Mouse (Mus musculus) heart, embryonic 16.5 days (tissue): Measurements from ENCODE around the gene Ccna2. TPM values are rescaled to one million over a fixed set of nuclear protein-coding genes. Genes with fewer than 3 reads are reported as not detected.

ENCODE experiments used
- ATAC-seq: fragments of 200-750 bp; cut with Nextera tagmentation; replicated peaks from 2 replicates; pipeline ENCODE4 v1.8.0; 2017; ENCODE audit warnings: moderate number of reproducible peaks; ENCODE audit not compliant: insufficient read depth, low FRiP score; ENCODE audit errors: extremely low read depth
- H3K27ac ChIP-seq: fragments of 300-500 bp; sonication (generic); 2 replicates; pipeline ENCODE4 v1.5.1; 2014; ENCODE audit warnings: mild to moderate bottlenecking, low read length, control low read depth, moderate library complexity
- H3K27me3 ChIP-seq: fragments of 300-500 bp; sonication (generic); 2 replicates; pipeline ENCODE4 v1.6.1; 2014; ENCODE audit warnings: low read length, mixed read lengths; ENCODE audit not compliant: control insufficient read depth, insufficient read depth
- H3K36me3 ChIP-seq: fragments of 300-500 bp; sonication (generic); 2 replicates; pipeline ENCODE4 v1.6.1; 2014; ENCODE audit not compliant: control insufficient read depth, insufficient read depth
- H3K4me1 ChIP-seq: fragments of 300-500 bp; sonication (generic); 2 replicates; pipeline ENCODE4 v1.6.1; 2014; ENCODE audit warnings: low read length, mixed read lengths; ENCODE audit not compliant: control insufficient read depth, insufficient read depth
- H3K4me2 ChIP-seq: fragments of 300-500 bp; sonication (generic); 2 replicates; pipeline ENCODE4 v1.6.1; 2014; ENCODE audit warnings: low read depth, mild to moderate bottlenecking, control low read depth, low read length
- H3K4me3 ChIP-seq: fragments of 300-500 bp; sonication (generic); 2 replicates; pipeline ENCODE4 v1.5.1; 2014; ENCODE audit warnings: mild to moderate bottlenecking, control low read depth, low read length
- H3K9ac ChIP-seq: fragments of 300-500 bp; sonication (generic); 2 replicates; pipeline ENCODE4 v1.6.1; 2014; ENCODE audit warnings: low read length, control low read depth
- H3K9me3 ChIP-seq: fragments of 300-500 bp; sonication (generic); replicated peaks from 2 replicates; pipeline ENCODE4 v1.6.1; 2016; ENCODE audit warnings: low read length; ENCODE audit not compliant: control insufficient read depth
- WGBS: fragments of 180-500 bp; shearing (Covaris S2); extraction: QIAGEN DNeasy Blood & Tissue Kit; methylation state at CpG from one replicate; pipeline ENCODE4 v1.1.7; 2014; 5-methylcytosine and 5-hydroxymethylcytosine counted together
- polyA plus RNA-seq: library from polyadenylated mRNA; unstranded; fragments of >200 nt; fragmentation: Nextera tagmentation; extraction: Ambion mirVana; gene quantifications from 2 replicates; pipeline ENCODE4 v1.2.1, GENCODE M21; 2015

The Ccna2 gene
- polyA plus RNA-seq, 1 experiment from 2014 or later, result 195 TPM

GRCm38 (mm10) chr3:36571361-36571826, 556 bp downstream of the Ccna2 start:
- H3K4me3 ChIP-seq, result peak overlapping the region; percentile 89
- no peak; the same call in 1 of the 2 replicates for ATAC-seq
- peak overlapping the region; percentile 77 for H3K4me2 ChIP-seq
- no peaks in the 10 kb centered on the region for H3K9me3 ChIP-seq
- no peaks in the 10 kb centered on the region for H3K27me3 ChIP-seq
- under 1% methylated on average over 46 of the region's 46 CpGs for WGBS
- peaks cover 23% of the 10 kb centered on the region for H3K4me1 ChIP-seq
- peak overlapping the region; percentile 78 for H3K27ac ChIP-seq
- peak overlapping the region; percentile 84 for H3K9ac ChIP-seq
- H3K36me3 ChIP-seq, result peaks cover 23% of the 10 kb centered on the region

DNA sequence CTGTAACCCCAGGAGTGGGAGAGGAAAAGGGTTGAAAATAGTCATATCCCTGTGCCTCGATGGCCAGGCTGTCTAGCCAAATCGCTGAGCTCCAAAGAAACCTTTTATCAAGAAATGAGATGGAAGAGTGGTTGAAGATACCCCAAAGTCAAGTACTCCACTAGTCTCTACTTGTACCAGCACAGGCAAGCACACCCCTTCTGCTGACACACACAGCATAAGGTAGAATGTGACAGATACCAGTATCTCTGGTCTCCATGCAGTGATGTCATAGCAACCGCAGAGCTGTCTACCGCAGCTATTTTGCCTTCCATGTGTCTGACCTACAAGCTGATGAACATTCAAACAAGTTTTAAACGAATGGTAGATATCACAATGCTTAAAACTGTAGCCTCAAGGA, 2.1 kb downstream of the Ccna2 start:
- Histone ChIP-seq H3K9me3 (no peaks in the 10 kb centered on the region), H3K9ac (peak overlapping the region; percentile 84), H3K4me3 (peak overlapping the region; percentile 89), H3K27ac (no peak overlapping the region), H3K4me2 (peak overlapping the region; percentile 77), H3K4me1 (peaks cover 23% of the 10 kb centered on the region), H3K27me3 (no peaks in the 10 kb centered on the region), H3K36me3 (peaks cover 34% of the 10 kb centered on the region)
- 70% methylated on average over 5 of the region's 5 CpGs for WGBS
- no peak for ATAC-seq

DNA sequence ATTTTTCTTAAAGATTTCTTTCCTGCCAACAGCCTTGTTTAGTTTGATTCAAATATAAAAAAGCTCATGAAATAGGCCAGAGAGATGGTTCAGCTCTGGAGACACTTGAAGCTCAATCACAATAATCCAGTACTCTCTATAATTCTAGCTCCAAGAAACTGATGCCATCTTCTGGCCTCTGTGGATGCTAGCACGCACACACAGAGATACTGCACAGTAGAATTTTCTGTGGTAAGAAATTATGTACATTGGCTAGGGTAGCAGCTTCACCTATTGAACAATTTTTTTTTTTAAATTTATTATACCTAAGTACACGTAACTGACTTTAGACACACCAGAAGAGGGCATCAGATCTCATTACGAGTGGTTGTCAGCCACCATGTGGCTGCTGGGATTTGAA, 8.3 kb downstream of the Ccna2 start:
- Histone ChIP-seq H3K9ac (no peak overlapping the region), H3K4me1 (no peaks in the 10 kb centered on the region), H3K4me2 (no peak overlapping the region), H3K27ac (no peak overlapping the region), H3K27me3 (no peaks in the 10 kb centered on the region), H3K36me3 (peaks cover 59% of the 10 kb centered on the region), H3K9me3 (no peaks in the 10 kb centered on the region), H3K4me3 (no peak overlapping the region)
- no peak for ATAC-seq
- WGBS, result 90% methylated on average over 3 of the region's 3 CpGs

GRCm38 (mm10) chr3:36559606-36560005, 12.3 kb downstream of the Ccna2 start:
- H3K9ac ChIP-seq, result no peak overlapping the region
- WGBS, result 79% methylated on average over 4 of the region's 4 CpGs

DNA sequence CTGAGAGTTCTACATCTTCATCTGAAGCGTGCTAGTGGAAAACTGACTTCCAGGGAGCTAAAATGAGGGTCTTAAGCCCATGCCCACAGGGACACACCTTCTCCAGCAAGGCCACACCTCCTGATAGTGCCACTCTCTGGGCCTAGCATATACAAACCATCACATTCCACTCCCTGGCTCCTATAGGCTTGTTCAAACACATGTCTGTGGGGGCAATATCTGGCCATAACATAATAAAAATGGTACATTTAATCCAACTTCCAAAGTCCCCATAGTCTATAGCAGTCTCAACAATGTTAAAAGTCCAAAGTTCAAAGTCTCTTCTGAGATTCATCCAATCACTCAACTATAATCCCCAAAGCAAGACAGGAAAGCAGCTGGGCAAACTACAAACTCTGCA, 14.3 kb downstream of the Ccna2 start:
- Histone ChIP-seq H3K27ac (no peak overlapping the region), H3K9me3 (no peaks in the 10 kb centered on the region), H3K4me3 (no peak overlapping the region), H3K9ac (no peak overlapping the region), H3K4me2 (no peak overlapping the region), H3K27me3 (no peaks in the 10 kb centered on the region), H3K4me1 (no peaks in the 10 kb centered on the region), H3K36me3 (peaks cover 43% of the 10 kb centered on the region)
- no peak for ATAC-seq
- 80% methylated on average over 1 of the region's 1 CpGs for WGBS

More at GRCm38 (mm10) chr3:36559606-36560005, 12.3 kb downstream of the Ccna2 start:
- ATAC-seq, result no peak
- H3K27ac ChIP-seq, result no peak overlapping the region
- H3K4me2 ChIP-seq, result no peak overlapping the region
- H3K4me1 ChIP-seq, result no peaks in the 10 kb centered on the region
- H3K36me3 ChIP-seq, result peaks cover 49% of the 10 kb centered on the region
- H3K9me3 ChIP-seq, result no peaks in the 10 kb centered on the region
- H3K4me3 ChIP-seq, result no peak overlapping the region
- no peaks in the 10 kb centered on the region for H3K27me3 ChIP-seq

DNA sequence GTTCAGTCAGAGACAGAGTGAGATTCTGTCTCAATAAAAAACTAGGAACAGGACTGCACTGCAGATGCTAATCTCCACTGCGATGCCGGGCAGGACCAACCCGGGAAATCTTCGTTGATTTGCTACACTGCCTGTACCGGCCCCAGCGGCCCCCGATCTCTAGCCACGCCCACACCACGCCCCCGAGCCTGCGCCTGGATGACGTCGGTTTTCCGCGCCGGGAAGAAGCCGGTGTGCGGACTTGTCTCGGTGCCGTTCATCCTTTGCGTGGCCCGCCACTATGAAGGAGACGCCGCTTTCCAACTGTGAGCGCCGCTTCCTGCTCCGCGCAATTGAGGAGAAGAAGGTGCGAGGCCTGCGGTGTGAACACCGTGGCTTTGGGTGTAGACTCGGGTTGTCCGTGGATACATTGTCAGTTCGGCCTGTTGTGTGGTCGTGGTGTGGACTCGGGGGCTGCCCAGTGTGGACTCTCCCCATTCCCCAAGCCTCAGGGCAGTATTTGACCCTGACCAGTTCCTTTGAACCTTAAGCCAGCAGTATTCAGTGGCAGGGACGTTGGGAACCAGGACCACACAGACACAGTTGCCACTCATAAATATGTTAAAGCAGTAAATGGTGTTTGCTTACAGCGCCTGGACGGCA, 19.4 kb downstream of the Ccna2 start, which contains the start of gene Exosc9:
Gene Exosc9 (plus strand): TSS at position 201 of the 642 bp plus-strand sequence.
- Histone ChIP-seq H3K4me3 (peak within 1 kb of the TSS; percentile 92), H3K27me3 (no peaks in the 10 kb centered on the region), H3K4me1 (peaks cover 5% of the 10 kb centered on the region; the same call in 1 of the 2 replicates), H3K36me3 (peaks cover 26% of the 10 kb centered on the region), H3K27ac (peak within 1 kb of the TSS; percentile 40; the same call in 1 of the 2 replicates), H3K9me3 (no peaks in the 10 kb centered on the region), H3K9ac (peak within 1 kb of the TSS; percentile 85), H3K4me2 (peak within 1 kb of the TSS; percentile 98)
- ATAC-seq, result peak; percentile 91
- under 1% methylated on average over 39 of the region's 39 CpGs for WGBS

GRCm38 (mm10) chr3:36551851-36552384, 20.0 kb downstream of the Ccna2 start:
- ATAC-seq, result no peak; the same call in 1 of the 2 replicates
- H3K36me3 ChIP-seq, result peaks cover 23% of the 10 kb centered on the region
- H3K27me3 ChIP-seq, result no peaks in the 10 kb centered on the region
- peak overlapping the region; percentile 98 for H3K4me2 ChIP-seq
- H3K9ac ChIP-seq, result peak overlapping the region; percentile 85
- no peaks in the 10 kb centered on the region for H3K9me3 ChIP-seq
- 18% methylated on average over 12 of the region's 12 CpGs for WGBS
- peak overlapping the region; percentile 92 for H3K4me3 ChIP-seq
- H3K4me1 ChIP-seq, result peaks cover 5% of the 10 kb centered on the region; the same call in 1 of the 2 replicates
- no peak overlapping the region for H3K27ac ChIP-seq

- peaks cover 18% of the 10 kb centered on the region for H3K36me3 ChIP-seq
- H3K27me3 ChIP-seq, result no peaks in the 10 kb centered on the region
- peak overlapping the region; percentile 98; the same call in 1 of the 2 replicates for H3K4me2 ChIP-seq
- no peak overlapping the region for H3K27ac ChIP-seq
- no peaks in the 10 kb centered on the region for H3K9me3 ChIP-seq
- 45% methylated on average over 9 of the region's 9 CpGs for WGBS
- H3K4me3 ChIP-seq, result no peak overlapping the region
- H3K4me1 ChIP-seq, result peaks cover 5% of the 10 kb centered on the region; the same call in 1 of the 2 replicates
- ATAC-seq, result no peak
- no peak overlapping the region for H3K9ac ChIP-seq
These were observed 20.6 kb downstream of the Ccna2 start for GRCm38 (mm10) chr3:36551343-36551742.

GRCm38 (mm10) chr3:36544961-36545360, 27.0 kb downstream of the Ccna2 start:
- H3K9me3 ChIP-seq, result no peaks in the 10 kb centered on the region
- H3K9ac ChIP-seq, result no peak overlapping the region
- ATAC-seq, result no peak
- H3K4me1 ChIP-seq, result no peaks in the 10 kb centered on the region
- no peaks in the 10 kb centered on the region for H3K27me3 ChIP-seq
- no peak overlapping the region for H3K27ac ChIP-seq
- no peak overlapping the region for H3K4me2 ChIP-seq
- WGBS, result 69% methylated on average over 3 of the region's 3 CpGs
- H3K4me3 ChIP-seq, result no peak overlapping the region
- no peaks in the 10 kb centered on the region for H3K36me3 ChIP-seq
